Mouse (Mus musculus) right cerebral cortex, adult 2 months (tissue): Measurements from ENCODE around the gene Nfkbib.

ENCODE experiments used
- DNase-seq, 2 experiments: peaks; one replicate each; pipeline ENCODE4 v3.0.0; 2021 to 2022; ENCODE audit warnings: low spot score in 2 of 2

Gene Nfkbib

GRCm38 (mm10) chr7:28769414-28769958 is 2.2 kb upstream of the Nfkbib start:
- DNase-seq: no peak

GRCm38 (mm10) chr7:28766910-28767309 is 402 bp downstream of the Nfkbib start:
- DNase-seq: no peak

- DNase-seq: peak; percentile 99
These were observed 986 bp downstream of the Nfkbib start, which contains the start of gene Sirt2 for GRCm38 (mm10) chr7:28766173-28766879. TSS of gene Sirt2 (plus strand) at chr7:28766735.

- DNase-seq: no peak
These were observed 2.1 kb downstream of the Nfkbib start for GRCm38 (mm10) chr7:28765211-28765610.

GRCm38 (mm10) chr7:28761907-28762306 is 5.4 kb downstream of the Nfkbib start:
- no peak for DNase-seq

- no peak for DNase-seq
These were observed 8.7 kb downstream of the Nfkbib start for GRCm38 (mm10) chr7:28758623-28759022.

GRCm38 (mm10) chr7:28756079-28756478 is 11.2 kb downstream of the Nfkbib start, which contains the start of gene Ccer2:
TSS of gene Ccer2 (plus strand) at chr7:28756174.
- no peak for DNase-seq

- no peak for DNase-seq
These were observed 17.4 kb downstream of the Nfkbib start for GRCm38 (mm10) chr7:28749935-28750334.

GRCm38 (mm10) chr7:28741709-28742438 is 25.4 kb downstream of the Nfkbib start, which contains the start of the genes Mrps12 and Sars2:
TSS of gene Mrps12 (minus strand) at chr7:28741820.
TSS of gene Sars2 (plus strand) at chr7:28741992.
- DNase-seq: peak; percentile 95 to 99

- DNase-seq: no peak
These were observed 26.0 kb downstream of the Nfkbib start for GRCm38 (mm10) chr7:28741368-28741708.

- peak in 1 of 2 experiments; percentile 28 for DNase-seq
These were observed 26.4 kb downstream of the Nfkbib start for GRCm38 (mm10) chr7:28740949-28741348.

- no peak for DNase-seq
These were observed 27.5 kb downstream of the Nfkbib start for GRCm38 (mm10) chr7:28739829-28740228.

GRCm38 (mm10) chr7:28735701-28736100 is 31.6 kb downstream of the Nfkbib start:
- no peak for DNase-seq

GRCm38 (mm10) chr7:28733211-28733610 is 34.1 kb downstream of the Nfkbib start:
- no peak for DNase-seq

- peak in 1 of 2 experiments; percentile 39 for DNase-seq
These were observed 34.8 kb downstream of the Nfkbib start for GRCm38 (mm10) chr7:28732341-28733142.

- peak; percentile 44 to 61 for DNase-seq
These were observed 39.5 kb downstream of the Nfkbib start for GRCm38 (mm10) chr7:28727649-28728340.

- peak; percentile 81 to 87 for DNase-seq
These were observed 40.7 kb downstream of the Nfkbib start for GRCm38 (mm10) chr7:28726600-28726999.

- no peak for DNase-seq
These were observed 42.7 kb downstream of the Nfkbib start for GRCm38 (mm10) chr7:28724613-28725012.

- no peak for DNase-seq
These were observed 45.2 kb downstream of the Nfkbib start for GRCm38 (mm10) chr7:28722079-28722478.

- no peak for DNase-seq
These were observed 46.4 kb downstream of the Nfkbib start for GRCm38 (mm10) chr7:28720753-28721537.
